Mouse (Mus musculus): ENCODE results near the gene 2810408A11Rik. TPM values are rescaled to one million over a fixed set of nuclear protein-coding genes. Genes with fewer than 3 reads are reported as not detected.
A peak's percentile ranks its signal among the peaks of the same experiment; 100 is the strongest.
"Not testable (repeated sequence)": the region's sequence is repeated elsewhere in the genome, so short reads cannot be mapped to it uniquely, and the experiment has no call there.

Gene 2810408A11Rik
- polyA plus RNA-seq, 1 experiment: 3.0 TPM

DNA sequence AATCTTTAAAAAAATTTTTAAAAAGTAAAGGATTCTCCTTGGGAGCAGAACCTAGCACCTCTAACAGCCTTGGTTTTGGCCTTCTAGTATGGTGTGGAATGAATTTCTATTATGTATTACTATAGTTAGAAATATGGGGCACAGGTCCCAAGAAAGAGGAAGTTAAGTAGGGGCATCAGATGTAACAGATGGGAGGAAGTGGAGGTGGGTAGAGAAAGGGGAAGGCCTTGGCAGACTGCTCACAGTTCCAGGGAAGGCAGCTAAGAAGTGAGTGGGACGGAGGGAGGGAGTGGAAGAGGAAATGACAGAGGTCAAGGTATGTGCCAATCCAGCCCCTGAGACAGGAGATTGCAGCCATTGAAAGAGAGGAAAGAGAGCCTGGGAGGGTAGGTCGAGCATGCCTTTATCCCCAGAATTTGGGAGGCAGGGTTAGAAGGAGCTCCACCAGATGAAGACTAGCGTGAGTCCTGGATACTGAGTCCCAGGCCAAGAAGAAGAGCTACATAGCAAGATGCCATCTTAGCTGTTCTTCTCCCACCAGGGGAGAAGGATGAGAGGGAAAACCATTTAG lies 30.3 kb upstream of the 2810408A11Rik start:
- Histone ChIP-seq H3K27me3 (ENCODE audit: control insufficient read depth, insufficient read depth, insufficient read length) (peaks cover 5% of the 10 kb centered on the region), H3ac (ENCODE audit: control insufficient read depth, insufficient read length) (no peak overlapping the region), H3K79me2 (ENCODE audit: control insufficient read depth, insufficient read depth) (no peaks in the 10 kb centered on the region), H3K36me3 (ENCODE audit: control insufficient read depth, insufficient read depth) (no peaks in the 10 kb centered on the region), H3K4me2 (ENCODE audit: low read depth) (no peak overlapping the region), H3K4me3 (no peak overlapping the region)
- TF ChIP-seq REST (IDR thresholded peaks at IDR 0.05; ENCODE audit: insufficient read depth, insufficient read length) (no peak), E2F4 (IDR thresholded peaks at IDR 0.05; ENCODE audit: insufficient read depth) (no peak), CEBPB (IDR thresholded peaks at IDR 0.05; ENCODE audit: insufficient read depth, poor library complexity, severe bottlenecking) (no peak), MYOD1 (IDR thresholded peaks at IDR 0.05; ENCODE audit: control insufficient read depth in 1 of 3, insufficient read length in 2 of 3, low read depth in 2 of 3) (no peak), POLR2AphosphoS2 (IDR thresholded peaks at IDR 0.05; ENCODE audit: insufficient read length, low read depth) (no peak), POLR2A (IDR thresholded peaks at IDR 0.05; ENCODE audit: insufficient read length, low read depth) (no peak), USF1 (IDR thresholded peaks at IDR 0.05; ENCODE audit: low read depth) (no peak), TCF12 (IDR thresholded peaks at IDR 0.05; ENCODE audit: insufficient read depth, poor library complexity, severe bottlenecking) (no peak), MAX (IDR thresholded peaks at IDR 0.05; ENCODE audit: low read depth) (no peak), SRF (IDR thresholded peaks at IDR 0.05; ENCODE audit: control insufficient read depth, insufficient read length, low read depth) (no peak), MYOG (IDR thresholded peaks at IDR 0.05; ENCODE audit: control insufficient read depth in 1 of 3, insufficient read depth in 1 of 3, insufficient read length in 2 of 3, low read depth in 2 of 3) (no peak), TCF3 (IDR thresholded peaks at IDR 0.05; ENCODE audit: insufficient read length, low read depth) (no peak)

DNA sequence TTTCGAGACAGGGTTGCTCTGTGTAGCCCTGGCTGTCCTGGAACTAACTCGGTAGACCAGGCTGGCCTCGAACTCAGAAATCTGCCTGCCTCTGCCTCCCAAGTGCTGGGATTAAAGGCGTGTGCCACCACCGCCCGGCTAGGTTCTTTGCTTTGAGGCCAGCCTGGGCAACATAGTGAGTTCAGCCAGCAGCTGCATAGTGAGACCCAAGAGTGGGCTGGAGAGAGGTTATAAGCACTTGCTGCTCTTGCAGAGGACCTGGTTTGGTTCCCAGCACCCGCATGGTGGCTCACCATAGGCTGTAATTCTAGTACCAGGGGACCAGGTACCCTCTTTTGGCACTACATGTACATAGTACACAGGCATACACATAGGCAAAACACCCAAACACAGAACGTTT lies 29.4 kb upstream of the 2810408A11Rik start:
- not testable (repeated sequence) for H3K4me3 ChIP-seq; H3K27me3 ChIP-seq (ENCODE audit: control insufficient read depth, insufficient read depth, insufficient read length); H3K4me2 ChIP-seq (ENCODE audit: low read depth); H3K79me2 ChIP-seq (ENCODE audit: control insufficient read depth, insufficient read depth); H3K36me3 ChIP-seq (ENCODE audit: control insufficient read depth, insufficient read depth); H3ac ChIP-seq (ENCODE audit: control insufficient read depth, insufficient read length)

DNA sequence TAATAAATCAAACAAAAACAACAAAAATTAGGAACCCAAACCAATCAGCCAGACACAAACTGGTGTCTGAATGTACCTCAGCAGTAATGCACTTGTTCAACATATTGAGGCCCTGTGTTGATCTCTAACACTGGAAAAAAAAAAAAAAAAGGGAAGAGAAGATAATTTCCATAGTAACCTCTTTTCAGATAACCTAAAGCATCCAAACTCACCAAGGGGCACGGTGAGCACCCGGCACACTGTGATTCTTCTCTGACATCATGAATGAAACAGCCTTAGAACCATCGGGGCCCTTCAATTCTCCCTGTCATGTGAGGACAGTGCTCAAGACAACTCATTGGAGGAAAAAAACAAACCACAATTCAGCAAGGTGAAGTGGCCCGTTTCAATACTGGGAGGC lies 28.9 kb upstream of the 2810408A11Rik start:
- Histone ChIP-seq H3K27me3 (ENCODE audit: control insufficient read depth, insufficient read depth, insufficient read length) (no peaks in the 10 kb centered on the region), H3ac (ENCODE audit: control insufficient read depth, insufficient read length) (no peak overlapping the region), H3K79me2 (ENCODE audit: control insufficient read depth, insufficient read depth) (no peaks in the 10 kb centered on the region), H3K4me2 (ENCODE audit: low read depth) (no peak overlapping the region), H3K36me3 (ENCODE audit: control insufficient read depth, insufficient read depth) (no peaks in the 10 kb centered on the region), H3K4me3 (no peak overlapping the region)
- TF ChIP-seq TCF12 (IDR thresholded peaks at IDR 0.05; ENCODE audit: insufficient read depth, poor library complexity, severe bottlenecking): no peak
- TF ChIP-seq E2F4 (IDR thresholded peaks at IDR 0.05; ENCODE audit: insufficient read depth): no peak
- no peak for TF ChIP-seq REST (IDR thresholded peaks at IDR 0.05; ENCODE audit: insufficient read depth, insufficient read length)
- no peak for TF ChIP-seq SRF (IDR thresholded peaks at IDR 0.05; ENCODE audit: control insufficient read depth, insufficient read length, low read depth)
- no peak for TF ChIP-seq MAX (IDR thresholded peaks at IDR 0.05; ENCODE audit: low read depth)
- TF ChIP-seq CEBPB (IDR thresholded peaks at IDR 0.05; ENCODE audit: insufficient read depth, poor library complexity, severe bottlenecking): no peak
- TF ChIP-seq POLR2AphosphoS2 (IDR thresholded peaks at IDR 0.05; ENCODE audit: insufficient read length, low read depth): no peak
- no peak for TF ChIP-seq TCF3 (IDR thresholded peaks at IDR 0.05; ENCODE audit: insufficient read length, low read depth)
- no peak for TF ChIP-seq MYOD1 (IDR thresholded peaks at IDR 0.05; ENCODE audit: control insufficient read depth in 1 of 3, insufficient read length in 2 of 3, low read depth in 2 of 3)
- TF ChIP-seq USF1 (IDR thresholded peaks at IDR 0.05; ENCODE audit: low read depth): no peak
- no peak for TF ChIP-seq POLR2A (IDR thresholded peaks at IDR 0.05; ENCODE audit: insufficient read length, low read depth)
- no peak for TF ChIP-seq MYOG (IDR thresholded peaks at IDR 0.05; ENCODE audit: control insufficient read depth in 1 of 3, insufficient read depth in 1 of 3, insufficient read length in 2 of 3, low read depth in 2 of 3)

DNA sequence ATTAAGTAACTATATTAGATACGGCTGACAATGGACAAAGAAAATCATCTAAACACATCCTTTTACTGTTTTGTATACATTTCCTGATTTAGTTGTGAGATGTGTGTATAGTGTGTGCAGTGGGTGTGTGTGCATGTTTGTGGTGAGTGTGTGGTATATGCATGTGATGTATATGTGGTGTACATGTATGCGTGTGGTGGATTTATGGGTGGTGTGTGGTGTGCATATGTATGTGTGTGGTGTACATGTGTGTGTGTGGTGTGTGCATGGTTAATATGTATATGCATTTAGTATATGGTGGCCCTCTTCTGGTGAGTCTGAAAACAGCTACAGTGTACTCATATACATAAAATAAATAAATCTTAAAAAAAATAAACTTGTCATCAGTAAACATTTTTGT lies 26.7 kb upstream of the 2810408A11Rik start:
- no peaks in the 10 kb centered on the region for H3K36me3 ChIP-seq (ENCODE audit: control insufficient read depth, insufficient read depth)
- H3K4me2 ChIP-seq (ENCODE audit: low read depth): no peak overlapping the region
- no peak overlapping the region for H3K4me3 ChIP-seq
- no peak for TF ChIP-seq SRF (IDR thresholded peaks at IDR 0.05; ENCODE audit: control insufficient read depth, insufficient read length, low read depth)
- no peaks in the 10 kb centered on the region for H3K79me2 ChIP-seq (ENCODE audit: control insufficient read depth, insufficient read depth)
- no peak overlapping the region for H3ac ChIP-seq (ENCODE audit: control insufficient read depth, insufficient read length)
- H3K27me3 ChIP-seq (ENCODE audit: control insufficient read depth, insufficient read depth, insufficient read length): no peaks in the 10 kb centered on the region

DNA sequence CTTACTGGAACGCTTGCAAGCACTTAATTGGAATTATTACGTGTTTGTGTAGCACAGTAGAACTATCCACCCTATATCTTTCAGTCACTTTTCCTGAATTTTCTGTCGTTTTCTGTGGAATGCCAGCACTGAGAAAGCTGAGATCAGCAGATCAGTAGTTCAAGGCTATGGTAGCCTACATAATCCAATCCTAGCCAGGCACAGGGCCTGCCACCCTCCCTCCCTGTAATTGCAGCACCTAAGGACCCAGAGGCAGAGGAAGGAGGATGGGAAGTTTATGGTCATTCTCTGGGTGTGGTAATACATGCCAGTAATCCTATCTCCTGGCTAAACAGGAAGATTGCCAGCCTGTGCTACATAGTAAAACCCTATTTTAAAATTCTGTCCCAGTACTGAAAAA lies 22.0 kb upstream of the 2810408A11Rik start:
- peak overlapping the region; percentile 86 for H3K4me2 ChIP-seq (ENCODE audit: low read depth)
- no peaks in the 10 kb centered on the region for H3K27me3 ChIP-seq (ENCODE audit: control insufficient read depth, insufficient read depth, insufficient read length)
- peaks cover 29% of the 10 kb centered on the region for H3K79me2 ChIP-seq (ENCODE audit: control insufficient read depth, insufficient read depth)
- TF ChIP-seq E2F4 (IDR thresholded peaks at IDR 0.05; ENCODE audit: insufficient read depth): no peak
- no peak for TF ChIP-seq MAX (IDR thresholded peaks at IDR 0.05; ENCODE audit: low read depth)
- TF ChIP-seq MYOG (IDR thresholded peaks at IDR 0.05; ENCODE audit: control insufficient read depth in 1 of 3, insufficient read depth in 1 of 3, insufficient read length in 2 of 3, low read depth in 2 of 3): no peak
- TF ChIP-seq POLR2A (IDR thresholded peaks at IDR 0.05; ENCODE audit: insufficient read length, low read depth): no peak
- no peak for TF ChIP-seq REST (IDR thresholded peaks at IDR 0.05; ENCODE audit: insufficient read depth, insufficient read length)
- TF ChIP-seq TCF12 (IDR thresholded peaks at IDR 0.05; ENCODE audit: insufficient read depth, poor library complexity, severe bottlenecking): no peak
- peaks cover 13% of the 10 kb centered on the region for H3K36me3 ChIP-seq (ENCODE audit: control insufficient read depth, insufficient read depth)
- H3ac ChIP-seq (ENCODE audit: control insufficient read depth, insufficient read length): no peak overlapping the region
- peak overlapping the region; percentile 77 for H3K4me3 ChIP-seq
